Mouse (Mus musculus) right cerebral cortex, adult 2 months (tissue): ENCODE data around the gene Krt25.

ENCODE experiments used
- DNase-seq, 2 experiments: peaks; one replicate each; pipeline ENCODE4 v3.0.0; 2021 to 2022; ENCODE audit warnings: low spot score in 2 of 2

Krt25 gene

DNA sequence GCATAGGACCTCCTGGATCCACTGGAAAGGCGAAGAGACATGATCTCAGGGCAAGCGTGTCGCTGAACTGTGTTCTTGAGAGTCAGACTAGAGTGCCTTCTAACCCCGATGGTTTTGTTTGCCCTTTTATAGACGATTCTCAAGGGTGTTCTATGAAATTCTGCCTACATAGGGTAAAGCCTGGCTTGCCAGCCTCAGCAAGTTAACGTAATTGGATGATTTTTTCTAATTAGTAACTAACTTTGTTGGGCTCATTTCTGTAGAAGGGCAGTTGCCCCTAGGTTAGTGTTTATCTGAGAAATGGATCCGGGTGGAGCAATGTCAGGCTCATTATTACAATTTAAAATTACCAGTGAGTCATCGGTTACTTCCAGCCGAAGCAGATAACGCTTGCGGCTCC lies at the start of gene Krt25:
Krt25 (minus strand) TSS at position 101 of the 400 bp plus-strand sequence.
- no peak for DNase-seq

- DNase-seq, result peak; percentile 60 to 63
These were observed 47.2 kb upstream of the Krt25 start for GRCm38 (mm10) chr11:99369853-99370451.

GRCm38 (mm10) chr11:99369229-99369628 lies 46.5 kb upstream of the Krt25 start:
- DNase-seq, result no peak

DNA sequence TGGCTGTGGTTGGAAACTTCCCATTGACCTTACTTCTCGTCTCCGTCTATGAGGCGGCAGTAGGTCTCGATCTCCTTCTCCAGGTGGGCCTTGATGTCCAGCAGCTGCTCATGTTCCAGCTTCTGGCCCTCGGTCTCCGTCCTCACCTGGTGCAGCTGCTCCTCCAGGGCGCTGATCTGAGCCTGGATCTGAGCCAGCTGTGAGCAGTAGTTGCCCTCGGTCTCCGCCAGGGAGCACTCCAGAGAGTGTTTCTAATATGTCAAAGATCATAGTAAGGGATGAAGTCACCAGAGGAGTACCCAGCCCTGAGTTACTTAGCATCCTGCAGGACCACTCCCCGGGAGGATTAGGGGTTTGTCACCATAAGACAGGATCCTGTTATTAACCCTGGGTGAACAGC lies 44.0 kb upstream of the Krt25 start:
- no peak for DNase-seq

DNA sequence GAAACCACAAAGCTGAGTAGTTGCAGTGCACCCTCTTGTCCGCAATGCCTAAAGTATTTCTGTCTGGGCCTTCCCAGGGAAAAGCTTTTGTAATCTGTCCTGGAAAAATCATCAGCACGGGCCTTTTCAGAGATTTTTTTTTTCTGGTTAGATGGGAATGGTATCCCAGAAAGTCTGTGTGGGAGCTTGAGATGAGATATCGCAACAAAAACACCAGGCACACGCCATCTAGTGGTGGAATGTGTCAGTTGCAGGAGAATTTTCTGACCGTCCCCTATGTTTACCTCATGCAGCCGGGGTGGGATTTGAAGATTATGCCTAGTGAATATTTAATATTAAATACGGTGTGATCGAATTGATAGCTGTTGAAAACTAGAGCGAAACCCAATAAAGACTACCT lies 41.7 kb upstream of the Krt25 start:
- peak; percentile 56 to 62 for DNase-seq

DNA sequence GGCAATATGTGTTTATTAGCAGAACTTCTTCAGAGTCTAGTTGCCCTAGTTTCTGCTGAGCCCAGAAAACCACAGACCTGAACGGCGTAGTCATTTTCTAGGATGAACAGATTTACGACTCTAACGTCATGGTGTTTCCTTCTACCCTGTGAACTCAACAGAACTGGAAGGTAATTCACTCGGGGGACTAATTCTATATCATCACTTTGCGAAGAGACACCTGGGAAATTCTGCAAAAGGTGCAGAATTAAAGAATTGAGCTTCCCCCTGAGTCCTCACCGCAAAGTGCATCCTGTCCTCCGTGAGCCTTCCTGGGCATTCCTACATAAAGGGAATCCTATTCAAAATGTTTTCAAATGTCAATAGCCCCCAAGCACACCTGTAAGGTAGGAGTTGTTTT lies 38.7 kb upstream of the Krt25 start:
- no peak for DNase-seq

- no peak for DNase-seq
These were observed 28.3 kb upstream of the Krt25 start, which contains the start of gene Krt27 for GRCm38 (mm10) chr11:99351004-99351403. TSS of gene Krt27 (minus strand) at chr11:99351104.

- DNase-seq, result no peak
These were observed 16.6 kb upstream of the Krt25 start for GRCm38 (mm10) chr11:99339299-99339847.

GRCm38 (mm10) chr11:99337866-99338265 lies 15.1 kb upstream of the Krt25 start, which contains the start of gene Krt26:
TSS of gene Krt26 (minus strand) at chr11:99337966.
- no peak for DNase-seq

GRCm38 (mm10) chr11:99333426-99333825 lies 10.7 kb upstream of the Krt25 start:
- peak; percentile 43 to 56 for DNase-seq

DNA sequence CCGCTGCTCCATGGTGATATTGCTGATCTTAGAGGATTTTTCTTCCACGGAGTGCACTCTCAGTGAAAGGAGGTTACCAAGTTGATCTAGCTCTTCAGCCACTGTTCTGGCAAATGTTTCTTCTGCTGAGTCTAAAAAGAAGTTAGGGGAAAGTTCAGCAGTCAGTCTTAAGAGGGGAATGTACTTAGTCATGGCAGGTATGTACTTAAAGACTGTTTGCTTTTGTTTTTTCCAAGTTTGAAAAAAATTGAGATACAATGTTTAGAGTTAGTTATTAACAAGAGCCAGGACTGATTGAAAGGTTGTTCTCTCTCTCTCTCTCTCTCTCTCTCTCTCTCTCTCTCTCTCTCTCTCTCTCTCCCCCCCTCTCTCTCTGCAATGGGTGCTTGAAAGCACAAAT lies 6.9 kb upstream of the Krt25 start:
- DNase-seq, result no peak

GRCm38 (mm10) chr11:99321094-99321493 lies 1.7 kb downstream of the Krt25 start:
- no peak for DNase-seq

GRCm38 (mm10) chr11:99319127-99319526 lies 3.6 kb downstream of the Krt25 start:
- DNase-seq, result no peak

DNA sequence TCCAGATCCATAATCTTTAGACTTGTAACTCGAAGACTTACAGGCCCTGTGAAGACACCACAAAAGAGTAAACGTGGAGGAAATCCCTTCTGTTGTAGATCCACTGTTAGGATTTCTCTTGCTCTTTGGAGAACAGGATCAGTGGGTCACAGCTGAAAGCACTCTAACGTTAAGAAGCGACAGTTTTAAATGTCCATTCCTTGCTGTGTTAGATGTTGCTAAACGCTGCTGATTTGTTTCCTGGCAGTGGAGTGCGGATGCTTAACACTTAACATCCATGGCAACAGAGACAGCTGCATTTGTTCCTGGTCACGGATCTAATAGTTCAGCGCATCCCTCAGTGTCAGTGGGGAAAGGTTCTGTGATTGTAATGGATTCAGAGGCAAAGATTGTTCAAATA lies 6.2 kb downstream of the Krt25 start:
- DNase-seq, result no peak

DNA sequence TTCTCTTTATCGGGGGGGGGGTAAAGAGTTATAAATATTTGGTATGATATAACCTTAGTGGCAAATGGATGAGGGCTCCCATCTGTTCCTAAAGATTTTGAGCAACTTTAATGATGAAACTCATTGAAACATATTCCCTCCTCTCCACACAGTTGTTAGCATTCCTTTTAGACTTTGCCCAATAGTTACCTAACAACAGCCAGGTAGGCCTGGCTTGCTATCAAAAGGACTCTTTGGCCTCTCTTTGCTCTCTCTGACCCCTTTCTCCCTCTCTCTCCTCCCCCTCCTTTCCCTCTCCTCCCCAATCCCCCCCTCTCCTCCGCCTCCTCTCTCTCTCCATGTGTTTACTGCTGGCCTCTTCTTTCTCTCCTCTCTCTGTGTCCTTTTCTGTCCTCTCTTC lies 8.2 kb downstream of the Krt25 start:
- DNase-seq, result no peak

DNA sequence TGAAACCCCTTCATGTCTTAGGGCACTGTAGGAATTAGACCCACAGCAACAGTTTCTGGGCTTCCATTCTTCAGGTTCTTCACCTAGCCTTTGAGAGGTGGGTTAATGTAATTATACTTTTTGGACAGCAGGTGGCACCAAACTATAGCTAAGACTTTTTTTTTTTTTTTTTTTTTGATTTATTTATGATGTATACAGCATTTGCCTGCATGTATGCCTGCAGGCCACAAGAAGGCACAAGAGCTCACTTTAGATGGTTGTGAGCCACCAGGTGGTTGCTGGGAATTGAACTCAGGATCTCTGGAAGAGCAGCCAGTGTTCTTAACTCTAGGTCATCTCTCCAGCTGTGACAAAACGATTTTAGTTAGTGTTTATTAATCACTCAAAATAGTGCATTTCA lies 11.9 kb downstream of the Krt25 start:
- DNase-seq, result no peak

GRCm38 (mm10) chr11:99307579-99307978 lies 15.2 kb downstream of the Krt25 start:
- DNase-seq, result peak; percentile 73 to 82

- DNase-seq, result no peak
These were observed 27.7 kb downstream of the Krt25 start for GRCm38 (mm10) chr11:99295039-99295438.

GRCm38 (mm10) chr11:99292846-99293245 lies 29.9 kb downstream of the Krt25 start:
- peak; percentile 46 to 50 for DNase-seq

GRCm38 (mm10) chr11:99284833-99285312 lies 37.9 kb downstream of the Krt25 start, which contains the start of gene Krt24:
TSS of gene Krt24 (minus strand) at chr11:99285262.
- DNase-seq, result no peak

- DNase-seq, result no peak
These were observed 38.7 kb downstream of the Krt25 start for GRCm38 (mm10) chr11:99284011-99284410.

GRCm38 (mm10) chr11:99283334-99283733 lies 39.4 kb downstream of the Krt25 start:
- no peak for DNase-seq

GRCm38 (mm10) chr11:99281116-99281515 lies 41.6 kb downstream of the Krt25 start:
- no peak for DNase-seq
